Mouse (Mus musculus) midbrain, embryonic 10.5 days (tissue): Measurements from ENCODE around the gene Smok2a. TPM values are rescaled to one million over a fixed set of nuclear protein-coding genes. Genes with fewer than 3 reads are reported as not detected.
"Not testable (repeated sequence)": the region's sequence is repeated elsewhere in the genome, so short reads cannot be mapped to it uniquely, and the experiment has no call there.

Source experiments
- DNase-seq: peaks from one replicate; pipeline ENCODE4 v3.0.0-alpha.2; 2017; ENCODE audit warnings: low spot score
- H3K27ac ChIP-seq: fragments of 300-500 bp; sonication (generic); replicated peaks from 2 replicates; pipeline ENCODE4 v1.5.1; 2016; ENCODE audit warnings: mild to moderate bottlenecking
- H3K27me3 ChIP-seq: fragments of 300-500 bp; sonication (generic); 2 replicates; pipeline ENCODE4 v1.6.1; 2016; ENCODE audit warnings: low read depth, mild to moderate bottlenecking; ENCODE audit not compliant: poor library complexity, severe bottlenecking
- H3K36me3 ChIP-seq: fragments of 300-500 bp; sonication (generic); 2 replicates; pipeline ENCODE4 v1.6.1; 2016; ENCODE audit warnings: mild to moderate bottlenecking, moderate library complexity
- H3K4me1 ChIP-seq: fragments of 300-500 bp; sonication (generic); 2 replicates; pipeline ENCODE4 v1.6.1; 2016
- H3K4me3 ChIP-seq: fragments of 300-500 bp; sonication (generic); 2 replicates; pipeline ENCODE4 v1.5.1; 2016; ENCODE audit warnings: mild to moderate bottlenecking, moderate library complexity
- H3K9me3 ChIP-seq: fragments of 300-500 bp; sonication (generic); replicated peaks from 2 replicates; pipeline ENCODE4 v1.6.1; 2016; ENCODE audit warnings: mild to moderate bottlenecking
- WGBS: fragments of 180-500 bp; shearing (Covaris S2); methylation state at CpG from one replicate; pipeline ENCODE4 v1.1.7; 2016; 5-methylcytosine and 5-hydroxymethylcytosine counted together
- polyA plus RNA-seq: library from polyadenylated mRNA; unstranded; fragments of >200 nt; fragmentation: Nextera tagmentation; extraction: Ambion mirVana; gene quantifications from 2 replicates; pipeline ENCODE4 v1.2.1, GENCODE M21; 2016

The Smok2a gene
- polyA plus RNA-seq, 1 experiment from 2014 or later = not detected

- WGBS = 89% methylated on average over 7 of the region's 13 CpGs
- DNase-seq = not testable (repeated sequence)
- H3K9me3 ChIP-seq = peaks cover 50% of the 10 kb centered on the region
Measured at GRCm38 (mm10) chr17:13240807-13241727, 20.1 kb downstream of the Smok2a start.

DNA sequence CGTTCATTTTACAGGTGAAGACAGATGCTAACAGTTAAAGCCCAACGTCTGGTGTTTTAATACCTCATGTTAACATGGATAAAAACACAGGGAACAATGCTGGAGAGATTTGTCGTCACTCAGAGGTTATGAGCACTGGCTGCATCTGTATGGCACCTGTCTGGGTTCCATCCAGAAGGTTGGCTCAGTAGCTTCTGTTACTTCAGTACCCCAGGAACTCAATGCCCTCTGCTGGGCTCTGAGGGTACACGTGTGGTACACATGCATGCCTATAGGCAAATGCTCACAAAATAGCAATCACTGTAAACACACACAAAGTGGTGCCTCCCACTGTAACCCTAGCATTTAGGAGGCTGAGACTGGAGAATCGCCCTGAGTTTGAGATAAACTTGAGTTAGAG lies 33.8 kb downstream of the Smok2a start:
- H3K27me3 ChIP-seq, H3K4me1 ChIP-seq, H3K36me3 ChIP-seq, H3K4me3 ChIP-seq, DNase-seq, H3K27ac ChIP-seq: not testable (repeated sequence)
- peaks cover 20% of the 10 kb centered on the region for H3K9me3 ChIP-seq
- 65% methylated on average over 1 of the region's 5 CpGs for WGBS

More at GRCm38 (mm10) chr17:13240807-13241727, 20.1 kb downstream of the Smok2a start:
- H3K27ac ChIP-seq, H3K4me1 ChIP-seq, H3K4me3 ChIP-seq, H3K27me3 ChIP-seq, H3K36me3 ChIP-seq: not testable (repeated sequence)

Other genes starting within 250 kb of the Smok2a start
- 132 and 138 TPM in 2 replicates for gene Wtap, start 227.0 kb upstream of the Smok2a start, polyA plus RNA-seq
- gene Sod2, start 214.3 kb upstream of the Smok2a start, polyA plus RNA-seq = 107 and 110 TPM in 2 replicates
- gene Gpr31b, start 168.9 kb upstream of the Smok2a start, polyA plus RNA-seq = not detected in 2 replicates
- gene Tcp10b, start 160.1 kb upstream of the Smok2a start, polyA plus RNA-seq = 0.16 TPM in 1 of 2 replicates, not detected in the other
- not detected in 2 replicates for gene Unc93a, start 89.4 kb upstream of the Smok2a start, polyA plus RNA-seq
- gene Smok2b, start 9.1 kb downstream of the Smok2a start, polyA plus RNA-seq = not detected in 2 replicates
- gene Tcp10c, start 133.4 kb downstream of the Smok2a start, polyA plus RNA-seq = not detected in 2 replicates